Mouse (Mus musculus) brain, embryonic 14.5 days (tissue): Measurements from ENCODE around the gene Ring1.

Experiments
- CTCF ChIP-seq: fragments of 200-500 bp; IDR thresholded peaks from 2 replicates; pipeline ENCODE4 v1.5.1; 2012; ENCODE audit warnings: inconsistent platforms, mild to moderate bottlenecking, moderate library complexity, borderline replicate concordance; ENCODE audit not compliant: insufficient read depth, insufficient read length; ENCODE audit errors: extremely low read depth
- POLR2A ChIP-seq: fragments of 200-500 bp; IDR thresholded peaks from 2 replicates; pipeline ENCODE4 v1.6.1; 2012; ENCODE audit warnings: mild to moderate bottlenecking, inconsistent platforms, borderline replicate concordance; ENCODE audit not compliant: poor library complexity, insufficient read depth, insufficient read length, severe bottlenecking; ENCODE audit errors: extremely low read depth

DNA sequence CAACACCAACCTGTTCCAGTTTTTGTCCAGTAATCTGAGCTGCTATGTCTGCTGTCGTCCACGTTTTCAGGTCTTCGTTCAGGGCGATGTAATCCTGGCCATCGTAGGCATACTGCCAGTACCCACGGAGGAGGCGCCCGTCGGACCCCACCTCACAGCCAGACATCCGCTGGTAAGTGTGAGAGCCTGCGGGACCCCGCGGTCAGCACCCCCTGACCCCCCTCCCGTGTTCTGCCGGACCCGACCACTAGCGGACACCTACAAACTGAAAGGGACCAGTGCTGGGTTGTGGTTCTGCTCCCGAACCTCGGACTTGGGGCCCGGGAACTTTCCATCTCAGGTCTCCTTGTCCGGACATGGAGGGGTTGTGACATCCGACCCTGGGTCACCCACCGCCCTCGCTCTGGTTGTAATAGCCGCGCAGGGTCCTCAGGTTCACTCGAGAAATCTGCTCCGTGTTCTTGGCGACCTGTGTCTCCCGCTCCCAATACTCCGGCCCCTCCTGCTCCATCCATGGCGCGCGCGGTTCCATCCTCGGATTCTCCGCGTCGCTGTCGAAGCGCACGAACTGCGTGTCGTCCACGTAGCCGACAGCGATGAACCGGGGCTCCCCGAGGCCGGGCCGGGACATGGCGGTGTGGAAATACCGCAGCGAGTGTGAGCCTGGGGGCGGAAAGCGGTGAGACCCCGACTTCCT lies 46.5 kb downstream of the Ring1 start:
- TF ChIP-seq CTCF = no peak
- TF ChIP-seq POLR2A = no peak
